Mouse (Mus musculus): ENCODE data around the gene Gm45337. TPM values are rescaled to one million over a fixed set of nuclear protein-coding genes. Genes with fewer than 3 reads are reported as not detected.

Gm45337 gene
- polyA plus RNA-seq, 1 experiment = not detected

DNA sequence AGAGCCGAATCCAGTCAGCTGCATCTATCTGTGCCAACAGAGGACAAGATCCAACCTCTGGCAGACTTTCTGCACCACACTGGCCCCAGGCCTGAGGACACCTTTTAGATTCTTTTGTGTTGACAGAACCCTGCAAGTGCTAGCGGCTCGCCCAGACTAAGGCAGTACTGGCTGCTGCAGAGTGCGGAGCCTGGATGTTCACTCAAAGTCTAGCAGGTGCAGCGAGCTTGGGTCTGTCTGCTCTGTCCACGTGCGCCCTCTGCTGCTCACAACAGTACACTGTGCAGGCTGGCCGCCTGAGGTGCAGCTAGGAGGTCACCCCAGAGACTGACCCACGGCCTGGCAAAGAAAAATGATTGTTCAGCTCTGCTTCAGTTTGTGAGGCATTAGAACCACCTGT is 46.6 kb downstream of the Gm45337 start:
- Histone ChIP-seq H3K27me3 (ENCODE audit: control insufficient read depth, insufficient read depth, low read length) (no peaks in the 10 kb centered on the region), H3K4me1 (ENCODE audit: control insufficient read depth, insufficient read depth, insufficient read length, low read length) (peaks cover 11% of the 10 kb centered on the region; the same call in 1 of the 2 replicates), H3K36me3 (ENCODE audit: control insufficient read depth, insufficient read depth, low read length) (no peaks in the 10 kb centered on the region), H3K4me3 (ENCODE audit: low read depth, low read length) (no peak overlapping the region), H3K27ac (ENCODE audit: insufficient read depth, low read depth, low read length) (no peak overlapping the region)
- 5% methylated on average over 9 of the region's 9 CpGs for WGBS
- TF ChIP-seq CTCF (IDR thresholded peaks at IDR 0.05; ENCODE audit: extremely low read depth, insufficient read length, insufficient replicate concordance, low read depth, low read length) (peak; percentile 91), POLR2A (IDR thresholded peaks at IDR 0.05; ENCODE audit: low read depth, low read length) (no peak)

- H3K4me1 ChIP-seq (ENCODE audit: control insufficient read depth, insufficient read depth, insufficient read length, low read length) = peaks cover 11% of the 10 kb centered on the region; the same call in 1 of the 2 replicates
- WGBS = 80% methylated on average over 4 of the region's 4 CpGs
- no peaks in the 10 kb centered on the region for H3K36me3 ChIP-seq (ENCODE audit: control insufficient read depth, insufficient read depth, low read length)
- no peak overlapping the region for H3K27ac ChIP-seq (ENCODE audit: insufficient read depth, low read depth, low read length)
- H3K27me3 ChIP-seq (ENCODE audit: control insufficient read depth, insufficient read depth, low read length) = no peaks in the 10 kb centered on the region
- H3K4me3 ChIP-seq (ENCODE audit: low read depth, low read length) = no peak overlapping the region
- TF ChIP-seq POLR2A (IDR thresholded peaks at IDR 0.05; ENCODE audit: low read depth, low read length) (no peak), CTCF (IDR thresholded peaks at IDR 0.05; ENCODE audit: extremely low read depth, insufficient read length, insufficient replicate concordance, low read depth, low read length) (no peak)
These were observed 47.7 kb downstream of the Gm45337 start for GRCm38 (mm10) chr7:142096701-142097100.

DNA sequence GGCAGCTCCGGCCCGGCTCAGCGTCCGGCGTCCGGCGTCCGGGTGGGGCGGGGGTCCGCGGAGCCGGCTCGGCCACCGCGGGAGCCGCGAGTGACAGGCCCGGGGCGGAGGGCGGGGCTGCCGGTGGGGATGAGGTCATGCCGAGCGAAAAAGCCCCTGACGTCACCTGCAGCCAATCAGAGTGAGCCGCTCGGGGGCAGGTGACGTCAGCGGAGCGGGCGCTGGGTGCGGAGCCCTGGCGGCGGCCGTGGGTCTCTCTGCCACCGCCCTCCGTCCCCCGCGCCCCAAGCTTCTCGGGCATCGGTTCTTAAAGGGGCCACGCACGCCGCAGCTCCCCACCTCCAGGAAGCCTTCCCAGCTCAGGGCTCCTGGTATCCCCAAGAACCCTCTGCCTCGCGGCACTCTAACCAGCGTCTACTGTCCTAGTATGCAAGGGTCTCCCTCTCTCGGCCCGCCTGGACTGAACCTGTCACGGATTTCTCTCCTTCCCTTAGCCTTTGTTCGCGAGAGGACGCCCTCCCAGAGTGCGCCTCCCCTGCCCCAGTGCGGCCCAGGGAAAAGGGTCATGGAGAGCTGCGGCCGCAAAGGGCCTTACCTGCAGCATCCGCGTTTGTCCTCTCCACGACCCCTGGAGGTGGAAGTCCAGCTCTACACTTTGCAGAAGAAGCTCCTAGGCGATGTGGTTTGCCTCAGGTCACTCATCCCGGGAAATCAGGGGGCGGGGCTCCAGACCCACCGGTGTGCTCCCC is 49.0 kb downstream of the Gm45337 start, which contains the start of gene Dusp8:
TSS of gene Dusp8 (minus strand) at position 661 of the 749 bp plus-strand sequence.
- WGBS = under 1% methylated on average over 63 of the region's 63 CpGs
- TF ChIP-seq POLR2A (IDR thresholded peaks at IDR 0.05; ENCODE audit: low read depth, low read length) = no peak
- TF ChIP-seq CTCF (IDR thresholded peaks at IDR 0.05; ENCODE audit: extremely low read depth, insufficient read length, insufficient replicate concordance, low read depth, low read length) = no peak
- no peaks in the 10 kb centered on the region for H3K36me3 ChIP-seq (ENCODE audit: control insufficient read depth, insufficient read depth, low read length)
- H3K27me3 ChIP-seq (ENCODE audit: control insufficient read depth, insufficient read depth, low read length) = no peaks in the 10 kb centered on the region
- peaks cover 11% of the 10 kb centered on the region; the same call in 1 of the 2 replicates for H3K4me1 ChIP-seq (ENCODE audit: control insufficient read depth, insufficient read depth, insufficient read length, low read length)
- H3K27ac ChIP-seq (ENCODE audit: insufficient read depth, low read depth, low read length) = 0 out of 2 replicates have a peak within 1 kb of the TSS, but pooled peaks have one; percentile 24
- peak within 1 kb of the TSS; percentile 87 for H3K4me3 ChIP-seq (ENCODE audit: low read depth, low read length)

DNA sequence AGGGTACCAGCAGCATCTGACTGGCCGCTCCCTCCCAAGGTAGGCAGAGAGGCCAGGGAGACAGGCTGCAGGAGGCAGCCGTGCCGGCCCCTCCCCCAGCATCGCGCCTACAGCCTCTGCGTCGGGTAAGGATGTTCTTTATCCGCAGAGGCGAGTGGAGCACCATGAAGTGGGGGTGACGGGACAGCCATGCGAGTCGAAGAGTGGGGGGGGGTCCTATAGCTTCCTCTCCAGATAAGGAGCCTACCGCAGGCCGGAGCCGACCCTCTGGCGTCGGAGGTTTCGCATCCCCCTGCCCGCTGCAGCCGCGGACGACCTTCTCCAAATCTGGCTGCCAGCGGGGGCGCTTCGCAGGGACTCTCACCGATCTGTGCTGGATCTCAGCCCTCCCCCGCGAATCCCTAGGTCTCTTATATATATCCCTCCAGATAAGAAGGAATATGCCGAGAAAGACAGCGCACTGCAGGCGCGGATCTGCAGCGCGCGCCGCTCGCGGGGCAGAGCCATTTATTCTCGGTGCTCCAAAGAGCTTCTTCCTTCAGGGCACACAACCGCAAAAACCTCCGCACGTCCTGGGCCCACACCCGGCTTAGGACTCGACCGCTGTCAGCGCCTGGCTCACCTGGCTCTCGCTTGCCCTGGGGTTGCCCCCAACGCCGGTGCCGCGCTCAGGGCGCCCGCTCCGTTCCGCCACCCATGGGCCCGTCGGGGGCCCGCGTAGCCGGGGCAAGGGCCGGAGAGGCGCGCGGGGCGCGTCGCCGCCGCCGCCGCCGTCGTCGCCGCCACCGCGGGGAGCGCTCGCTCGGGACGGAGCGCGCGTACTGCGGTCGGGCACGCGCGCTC is 49.9 kb downstream of the Gm45337 start:
- WGBS = under 1% methylated on average over 88 of the region's 89 CpGs
- TF ChIP-seq POLR2A (IDR thresholded peaks at IDR 0.05; ENCODE audit: low read depth, low read length) (no peak), CTCF (IDR thresholded peaks at IDR 0.05; ENCODE audit: extremely low read depth, insufficient read length, insufficient replicate concordance, low read depth, low read length) (no peak)
- Histone ChIP-seq H3K36me3 (ENCODE audit: control insufficient read depth, insufficient read depth, low read length) (no peaks in the 10 kb centered on the region; the same call in 1 of the 2 replicates), H3K4me3 (ENCODE audit: low read depth, low read length) (peak overlapping the region; percentile 87), H3K27me3 (ENCODE audit: control insufficient read depth, insufficient read depth, low read length) (no peaks in the 10 kb centered on the region), H3K4me1 (ENCODE audit: control insufficient read depth, insufficient read depth, insufficient read length, low read length) (peaks cover 11% of the 10 kb centered on the region; the same call in 1 of the 2 replicates), H3K27ac (ENCODE audit: insufficient read depth, low read depth, low read length) (0 out of 2 replicates have a peak overlapping the region, but pooled peaks have one; percentile 24)

DNA sequence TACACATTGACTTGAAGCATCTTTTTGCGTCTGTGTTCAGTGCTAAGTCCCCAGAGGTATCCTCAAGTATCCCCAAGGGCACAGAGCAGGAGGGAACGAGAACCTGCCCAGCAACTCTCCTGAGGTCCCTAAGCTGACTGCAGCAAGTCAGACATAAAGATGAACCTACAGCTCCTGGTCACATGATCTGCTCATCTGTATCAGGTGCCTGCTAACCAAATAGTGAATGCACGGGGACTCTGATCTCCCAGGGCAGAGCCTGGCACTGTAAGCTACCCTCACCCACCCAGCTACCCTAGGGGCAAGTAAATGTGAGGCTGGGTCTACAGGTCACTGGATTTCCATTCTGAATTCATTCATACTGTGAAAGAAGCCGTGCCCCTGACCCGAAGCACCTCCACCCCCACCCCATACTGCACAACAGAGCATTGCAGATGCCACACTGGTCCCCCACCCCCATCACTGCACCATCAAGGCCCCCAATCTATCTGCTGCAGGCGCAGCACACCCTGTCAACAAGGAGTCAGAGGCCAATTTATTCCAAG is 50.6 kb downstream of the Gm45337 start:
- TF ChIP-seq POLR2A (IDR thresholded peaks at IDR 0.05; ENCODE audit: low read depth, low read length) = no peak
- no peak for TF ChIP-seq CTCF (IDR thresholded peaks at IDR 0.05; ENCODE audit: extremely low read depth, insufficient read length, insufficient replicate concordance, low read depth, low read length)
- peak overlapping the region; percentile 87 for H3K4me3 ChIP-seq (ENCODE audit: low read depth, low read length)
- H3K36me3 ChIP-seq (ENCODE audit: control insufficient read depth, insufficient read depth, low read length) = no peaks in the 10 kb centered on the region; the same call in 1 of the 2 replicates
- no peak overlapping the region for H3K27ac ChIP-seq (ENCODE audit: insufficient read depth, low read depth, low read length)
- H3K4me1 ChIP-seq (ENCODE audit: control insufficient read depth, insufficient read depth, insufficient read length, low read length) = peaks cover 11% of the 10 kb centered on the region; the same call in 1 of the 2 replicates
- H3K27me3 ChIP-seq (ENCODE audit: control insufficient read depth, insufficient read depth, low read length) = no peaks in the 10 kb centered on the region
- 50% methylated on average over 6 of the region's 6 CpGs for WGBS

Other genes with a start within 250 kb of the Gm45337 start
- 47.4 and 142 TPM in 2 replicates for gene Tollip, start 226.1 kb downstream of the Gm45337 start, polyA plus RNA-seq (2012; rRNA removed)
- gene Brsk2, start 194.9 kb downstream of the Gm45337 start, polyA plus RNA-seq (2012; rRNA removed) = 0.51 and 5.3 TPM in 2 replicates
- gene Mob2, start 83.5 kb downstream of the Gm45337 start, polyA plus RNA-seq (2012; rRNA removed) = 26.1 and 31.8 TPM in 2 replicates
- gene Dusp8, start 48.8 kb downstream of the Gm45337 start, polyA plus RNA-seq (2012; rRNA removed) = 8.9 and 13.4 TPM in 2 replicates
- gene Gm45618, start 23.9 kb downstream of the Gm45337 start, polyA plus RNA-seq (2012; rRNA removed) = not detected in 2 replicates
- not detected in 2 replicates for gene Gm39115, start 8.6 kb downstream of the Gm45337 start, polyA plus RNA-seq (2012; rRNA removed)
- not detected in 2 replicates for gene Gm29735, start 12.5 kb upstream of the Gm45337 start, polyA plus RNA-seq (2012; rRNA removed)
- gene Gm4553, start 21.1 kb upstream of the Gm45337 start, polyA plus RNA-seq (2012; rRNA removed) = not detected in 2 replicates
- not detected in 2 replicates for gene Krtap5-2, start 31.4 kb upstream of the Gm45337 start, polyA plus RNA-seq (2012; rRNA removed)
- gene Gm10153, start 45.8 kb upstream of the Gm45337 start, polyA plus RNA-seq (2012; rRNA removed) = not detected in 2 replicates
- 0.91 TPM in 1 of 2 replicates, not detected in the other for gene Krtap5-3, start 56.8 kb upstream of the Gm45337 start, polyA plus RNA-seq (2012; rRNA removed)
- gene Gm7579, start 67.3 kb upstream of the Gm45337 start, polyA plus RNA-seq (2012; rRNA removed) = 0.20 TPM in 1 of 2 replicates, not detected in the other
- 0.65 TPM in 1 of 2 replicates, not detected in the other for gene Krtap5-5, start 85.4 kb upstream of the Gm45337 start, polyA plus RNA-seq (2012; rRNA removed)
- not detected in 2 replicates for gene Gm40460, start 96.5 kb upstream of the Gm45337 start, polyA plus RNA-seq (2012; rRNA removed)
- gene Gm2431, start 113.7 kb upstream of the Gm45337 start, polyA plus RNA-seq (2012; rRNA removed) = not detected in 2 replicates
- not detected in 2 replicates for gene Gm4559, start 129.8 kb upstream of the Gm45337 start, polyA plus RNA-seq (2012; rRNA removed)
- not detected in 2 replicates for gene Krtap5-1, start 152.5 kb upstream of the Gm45337 start, polyA plus RNA-seq (2012; rRNA removed)
- gene Krtap5-4, start 158.9 kb upstream of the Gm45337 start, polyA plus RNA-seq (2012; rRNA removed) = not detected in 2 replicates
- gene Ifitm10, start 229.1 kb upstream of the Gm45337 start, polyA plus RNA-seq (2012; rRNA removed) = 1.5 and 3.2 TPM in 2 replicates
- 0.42 TPM in 1 of 2 replicates, not detected in the other for gene Gm49369, start 238.1 kb upstream of the Gm45337 start, polyA plus RNA-seq (2012; rRNA removed)
- gene Ctsd, start 243.4 kb upstream of the Gm45337 start, polyA plus RNA-seq (2012; rRNA removed) = 174 and 253 TPM in 2 replicates